Mouse (Mus musculus) R1 (cell line): ENCODE measurements around the gene Slc24a2.

Experiments used
- DNase-seq: peaks from one replicate; pipeline ENCODE4 v3.0.0-alpha.2; 2018; ENCODE audit warnings: low read depth, low spot score

Gene Slc24a2

DNA sequence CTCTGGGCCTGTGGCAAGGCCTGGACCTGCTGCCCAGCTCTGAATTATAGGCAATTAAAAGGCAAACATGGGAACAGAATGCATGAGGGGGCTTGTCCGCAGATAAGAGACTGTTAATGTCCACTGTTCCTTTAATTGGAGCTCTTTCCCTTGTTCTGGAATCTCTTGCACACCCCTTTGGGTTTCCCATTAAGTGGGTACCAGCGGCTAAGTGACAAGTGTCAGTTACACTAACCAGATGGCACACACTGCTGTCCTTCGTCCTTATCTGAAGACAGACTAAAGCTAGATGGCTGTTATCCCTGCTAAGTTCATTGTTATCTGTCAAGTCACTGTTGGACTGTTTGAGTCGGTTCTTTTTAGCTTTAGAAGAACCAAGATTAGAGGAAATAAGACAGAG lies 274.8 kb downstream of the Slc24a2 start:
- DNase-seq: no peak

DNA sequence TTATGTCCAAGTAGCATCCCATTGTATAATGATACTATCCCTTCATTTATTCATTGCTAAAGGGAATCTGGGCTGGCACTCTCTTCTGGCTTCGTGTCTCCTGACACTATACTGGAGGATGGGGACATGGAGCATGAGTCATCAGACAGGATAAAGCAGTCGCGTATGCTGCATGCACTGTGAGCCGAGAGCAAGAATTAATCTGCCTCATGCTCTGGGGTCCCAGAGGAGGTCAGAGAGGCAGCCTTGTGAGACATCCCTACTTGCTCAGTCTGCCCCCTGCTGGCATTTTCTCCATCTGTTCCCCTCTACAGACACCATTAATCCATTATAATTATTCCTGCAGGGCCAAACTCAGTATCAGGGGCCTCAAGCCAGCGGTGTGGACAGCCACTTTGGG lies 276.8 kb downstream of the Slc24a2 start:
- peak; percentile 12 for DNase-seq

DNA sequence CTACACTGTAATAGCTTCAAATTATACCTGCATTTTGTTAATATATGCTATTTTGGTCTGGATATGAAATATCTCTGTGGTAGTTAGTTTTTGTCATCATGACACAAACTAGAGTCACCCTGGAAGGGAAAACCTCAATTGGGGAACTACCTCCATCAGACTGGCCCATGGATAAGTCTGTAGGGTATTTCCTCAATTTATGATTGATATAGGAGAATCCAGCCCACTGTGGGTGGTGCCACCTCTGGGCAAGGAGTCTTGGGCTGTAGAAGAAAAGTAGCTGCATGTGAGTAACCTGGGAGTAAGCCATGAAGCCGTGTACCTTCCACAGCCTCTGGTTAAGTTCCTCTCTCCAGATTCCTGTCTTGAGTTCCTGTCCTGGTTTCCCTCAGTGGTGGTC lies 281.5 kb downstream of the Slc24a2 start:
- no peak for DNase-seq

DNA sequence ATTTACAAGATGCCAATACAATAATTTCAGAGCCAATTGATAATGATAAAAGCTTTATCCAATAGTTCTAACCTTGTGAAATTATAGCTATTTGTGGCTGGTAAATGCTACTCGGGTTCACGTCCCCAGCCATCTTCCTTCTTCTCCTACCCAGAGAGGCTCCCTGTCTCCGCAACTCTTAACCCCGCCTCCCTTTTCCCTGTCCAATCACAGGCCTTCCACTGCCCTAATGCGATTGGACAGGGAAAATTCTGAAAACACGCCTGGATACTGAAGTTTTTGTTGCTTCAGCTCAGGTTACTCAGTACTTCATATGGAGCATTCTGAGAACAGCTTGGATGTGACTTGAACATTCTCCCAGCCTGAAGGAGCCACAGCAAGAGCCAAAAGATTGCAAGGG lies 287.0 kb downstream of the Slc24a2 start:
- DNase-seq: peak; percentile 87

DNA sequence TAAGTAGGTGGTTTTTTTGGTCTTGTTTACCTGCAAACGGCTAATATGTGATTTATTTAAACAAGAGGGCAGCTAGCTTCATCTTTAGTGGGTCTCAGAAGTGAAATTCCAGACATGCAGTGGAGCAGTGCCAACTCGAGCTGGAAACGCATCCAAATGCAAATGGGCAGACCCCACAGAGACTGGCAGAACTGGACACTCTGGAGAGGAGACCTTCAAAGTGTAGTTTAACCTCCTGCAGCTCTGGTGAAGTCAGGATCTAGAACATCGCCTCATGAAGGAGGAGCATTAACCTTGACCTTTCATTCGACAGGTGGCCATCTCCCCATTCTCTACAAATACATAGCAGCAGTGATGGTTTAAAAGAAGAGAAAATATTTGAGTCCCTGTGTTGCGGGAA lies 287.6 kb downstream of the Slc24a2 start:
- DNase-seq: no peak

DNA sequence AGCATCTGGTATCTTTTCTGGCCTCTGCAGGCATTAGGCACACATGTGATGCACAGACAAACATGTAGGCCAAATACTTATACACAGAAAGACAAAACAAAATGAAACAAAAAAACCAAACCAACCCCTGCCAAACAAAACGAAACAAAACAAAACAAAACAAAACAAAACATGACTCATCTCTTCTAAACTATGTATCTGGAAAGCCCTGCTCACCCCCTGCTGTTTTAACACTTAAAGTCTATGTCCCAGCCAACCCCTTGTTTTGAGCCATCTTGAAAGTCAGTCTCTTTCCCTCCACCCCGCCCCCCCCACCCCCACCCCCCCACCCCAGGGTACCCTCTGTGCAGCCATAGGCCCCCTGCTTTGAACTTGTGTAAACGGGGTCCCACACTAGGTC lies 293.6 kb downstream of the Slc24a2 start:
- peak; percentile 30 for DNase-seq

DNA sequence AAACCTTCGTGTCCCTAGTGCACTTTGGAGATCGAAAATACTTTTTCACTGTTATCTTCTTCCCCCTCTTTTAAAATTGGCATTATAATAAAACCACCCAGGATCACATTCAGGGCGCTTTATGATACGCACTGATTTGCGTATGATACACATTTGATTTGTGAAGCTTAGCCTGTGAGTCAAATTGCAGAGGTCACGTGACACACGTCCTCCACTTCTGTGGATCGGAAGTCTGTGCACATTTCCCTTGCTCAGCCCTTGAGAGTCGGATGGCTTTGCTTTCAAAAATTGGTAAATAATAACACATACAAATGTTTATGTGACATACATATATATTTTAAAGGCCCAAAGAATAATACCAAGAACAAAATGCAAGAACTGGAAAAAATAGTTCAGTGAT lies 294.1 kb downstream of the Slc24a2 start:
- no peak for DNase-seq
